Mouse (Mus musculus): ENCODE data around the gene Reg2. TPM values are rescaled to one million over a fixed set of nuclear protein-coding genes. Genes with fewer than 3 reads are reported as not detected.
"Not testable (repeated sequence)": the region's sequence is repeated elsewhere in the genome, so short reads cannot be mapped to it uniquely, and the experiment has no call there.

Gene Reg2
- polyA plus RNA-seq (2015; fragmentation: Nextera tagmentation; extraction: Ambion mirVana) = not detected in 2 replicates

- not testable (repeated sequence) for DNase-seq (ENCODE audit: low spot score)
Observed at GRCm38 (mm10) chr6:78395323-78395722, at the start of gene Reg2. Gene Reg2, plus strand, starts transcription at chr6:78395623.

- no peak for DNase-seq (ENCODE audit: low spot score)
Observed at GRCm38 (mm10) chr6:78361971-78362563, 33.4 kb upstream of the Reg2 start.

DNA sequence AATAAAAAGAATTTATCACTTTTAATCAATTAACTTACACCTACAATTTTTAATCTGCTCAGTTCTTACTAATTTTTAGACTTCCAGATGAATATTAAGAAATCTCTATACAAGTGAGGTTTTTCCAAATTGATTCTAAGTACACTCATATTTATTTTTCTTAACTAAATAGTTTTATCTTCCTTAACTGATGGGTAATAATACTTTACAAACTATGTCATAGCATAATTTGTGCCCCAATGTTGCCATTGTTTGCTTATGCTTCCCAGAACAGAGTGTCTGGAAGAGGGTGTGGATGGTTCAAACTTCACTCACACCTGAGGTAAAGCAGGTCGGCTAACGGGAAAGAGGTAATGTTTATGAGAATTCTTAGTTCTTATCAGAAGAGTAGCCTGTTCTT is 25.1 kb upstream of the Reg2 start, which contains the start of gene Reg3b:
Gene Reg3b (plus strand): TSS at position 301 of the 400 bp plus-strand sequence.
- no peak for DNase-seq (ENCODE audit: low spot score)

DNA sequence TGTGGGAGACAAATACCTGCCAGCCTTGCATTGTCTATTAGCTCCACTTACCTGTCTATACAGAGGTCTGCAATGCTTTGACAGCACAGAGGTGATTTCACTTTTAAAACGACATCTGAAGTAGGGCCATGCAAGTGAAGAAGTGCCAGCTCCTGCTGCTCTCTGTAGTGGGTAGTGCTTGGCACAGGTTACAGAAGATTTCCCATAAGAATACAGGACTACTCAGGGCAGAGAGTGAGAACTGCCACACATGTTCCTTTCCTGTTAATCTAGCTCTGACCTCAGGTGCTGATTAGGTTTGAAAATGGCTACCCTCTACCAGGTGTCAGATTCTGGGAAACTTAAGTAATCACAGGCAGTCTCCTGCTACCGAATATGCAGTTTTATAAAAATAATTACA is 16.7 kb upstream of the Reg2 start, which contains the start of gene Reg3d:
Gene Reg3d (minus strand): TSS at position 101 of the 400 bp plus-strand sequence.
- DNase-seq (ENCODE audit: low spot score) = no peak

GRCm38 (mm10) chr6:78380409-78380808 is 15.0 kb upstream of the Reg2 start, which contains the start of gene Reg3a:
Gene Reg3a, plus strand, starts transcription at chr6:78380709.
- DNase-seq (ENCODE audit: low spot score) = no peak

GRCm38 (mm10) chr6:78385609-78386008 is 9.8 kb upstream of the Reg2 start:
- DNase-seq (ENCODE audit: low spot score) = no peak

DNA sequence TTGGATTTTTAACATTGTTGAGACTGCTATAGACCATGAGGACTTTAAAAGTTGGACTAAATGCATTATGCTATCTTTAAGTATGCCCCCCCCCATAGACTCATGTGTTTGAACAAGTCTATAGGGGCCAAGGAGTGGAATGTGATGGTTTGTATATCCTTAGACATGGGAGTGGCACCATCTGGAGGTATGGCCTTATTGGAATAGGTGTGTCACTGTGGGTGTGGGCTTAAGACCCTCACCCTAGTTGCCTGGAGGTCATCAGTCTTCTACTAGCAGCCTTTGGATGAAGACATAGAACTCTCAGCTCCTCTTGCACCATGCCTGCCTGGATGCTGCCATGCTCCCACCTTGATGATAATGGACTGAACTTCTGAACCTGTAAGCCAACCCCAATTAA is 27.0 kb downstream of the Reg2 start, which contains the start of gene Reg1:
Gene Reg1 (plus strand): TSS at position 301 of the 400 bp plus-strand sequence.
- not testable (repeated sequence) for DNase-seq (ENCODE audit: low spot score)

DNA sequence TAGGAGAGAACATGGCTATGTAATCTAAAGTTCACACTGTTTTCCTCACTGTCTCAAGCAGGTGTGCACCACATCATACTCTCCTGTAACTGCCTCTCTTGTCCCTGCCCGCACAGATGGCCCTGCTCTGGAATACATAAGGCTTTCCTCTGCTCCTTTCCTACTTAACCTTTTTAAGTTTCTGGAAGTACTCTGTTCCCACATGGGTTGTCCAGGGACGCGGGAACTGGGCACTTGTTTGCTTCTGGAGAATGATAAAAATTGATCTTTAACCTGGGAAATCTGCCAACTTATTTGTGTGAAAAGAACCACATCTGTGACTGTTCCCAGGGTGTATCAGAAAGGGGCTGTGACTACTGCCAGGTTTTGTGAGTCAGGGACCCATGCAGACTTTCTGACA is 30.1 kb downstream of the Reg2 start:
- no peak for DNase-seq (ENCODE audit: low spot score)

DNA sequence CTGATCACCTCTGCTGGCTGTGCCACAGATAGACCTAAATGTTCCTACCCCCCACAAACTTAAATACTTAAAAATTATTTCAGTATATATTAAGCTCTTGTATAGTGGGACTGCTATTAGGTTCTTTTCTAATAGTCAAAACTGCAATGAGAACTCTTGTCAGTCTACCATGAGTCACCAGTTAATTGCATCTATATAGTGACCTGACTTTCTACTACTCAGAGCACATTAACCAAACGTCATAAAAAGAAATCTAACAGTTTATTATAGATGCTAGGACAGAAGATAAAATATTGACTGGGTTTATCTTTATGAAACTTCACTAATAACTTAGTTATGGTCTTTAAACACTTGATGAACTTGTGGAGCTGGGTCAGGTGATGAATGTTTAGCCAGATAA is 51.8 kb downstream of the Reg2 start:
- DNase-seq (ENCODE audit: low spot score) = no peak

- DNase-seq (ENCODE audit: low spot score) = no peak
Observed at GRCm38 (mm10) chr6:78448409-78448808, 53.0 kb downstream of the Reg2 start.

DNA sequence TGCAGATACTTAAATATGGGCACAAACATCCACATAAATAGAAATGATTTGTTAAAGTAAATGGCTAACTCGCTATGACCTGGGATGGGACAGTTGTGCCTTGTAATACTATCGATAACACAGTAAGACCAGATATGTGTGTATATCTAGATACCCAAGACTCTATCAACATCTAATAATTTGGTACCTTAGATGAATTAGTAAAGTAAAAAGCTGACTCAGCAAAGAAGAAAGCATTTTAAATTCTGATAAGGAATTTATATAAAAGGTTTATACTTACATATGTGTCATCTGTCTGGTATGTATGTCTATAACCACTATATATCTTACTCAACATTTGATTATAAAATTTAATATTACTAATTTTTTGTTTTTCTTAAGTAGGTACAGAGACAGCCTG is 57.4 kb downstream of the Reg2 start:
- no peak for DNase-seq (ENCODE audit: low spot score)

Other genes starting within 250 kb of the Reg2 start
- gene Reg3b, start 25.0 kb upstream of the Reg2 start, polyA plus RNA-seq (2015; fragmentation: Nextera tagmentation; extraction: Ambion mirVana) = 5.6 and 6.0 TPM in 2 replicates
- not detected in 2 replicates for gene Reg3d, start 16.8 kb upstream of the Reg2 start, polyA plus RNA-seq (2015; fragmentation: Nextera tagmentation; extraction: Ambion mirVana)
- gene Reg3a, start 14.9 kb upstream of the Reg2 start, polyA plus RNA-seq (2015; fragmentation: Nextera tagmentation; extraction: Ambion mirVana) = 0.73 and 0.96 TPM in 2 replicates
- gene Reg1, start 27.1 kb downstream of the Reg2 start, polyA plus RNA-seq (2015; fragmentation: Nextera tagmentation; extraction: Ambion mirVana) = 1.6 and 2.3 TPM in 2 replicates
- 79.6 and 104 TPM in 2 replicates for gene Reg3g, start 73.2 kb downstream of the Reg2 start, polyA plus RNA-seq (2015; fragmentation: Nextera tagmentation; extraction: Ambion mirVana)

All from thymus, postnatal 0 days (tissue).